23 mouse cellular contexts compared by ENCODE assay signal in genomic region chr8:125806459-125806858, GRCm38 (mm10).
A peak's percentile ranks its signal among the peaks of the same experiment; 100 is the strongest.
DNase-seq lines count a peak whose midpoint lies in the region; ATAC-seq and TF ChIP-seq lines count a peak whose summit lies in the region.
"Had no signal": no experiment of that assay in that cellular context is flagged by ENCODE, and none has a peak within 500 bp of the region (broad histone marks: within the 10 kb centered on the region; RNA-seq: fewer than 3 reads in every experiment).

No protein-coding gene starts in this region.

- H3K4me3 ChIP-seq in stomach, postnatal 0 days (ENCODE audit: low read depth, low read length) = no peak overlapping the region
- H3K4me3 ChIP-seq: embryonic facial prominence, embryonic 13.5 days; limb, embryonic 15.5 days; liver, embryonic 15.5 days; midbrain, embryonic 12.5 days had no signal

- H3K36me3 ChIP-seq in stomach, postnatal 0 days (ENCODE audit: control insufficient read depth, insufficient read depth, low read length) = no peaks in the 10 kb centered on the region
- H3K36me3 ChIP-seq: embryonic facial prominence, embryonic 13.5 days; limb, embryonic 15.5 days; liver, embryonic 15.5 days; midbrain, embryonic 12.5 days had no signal

- ATAC-seq in activated CD4-positive, CD25-positive, alpha-beta regulatory T cell, adult 4 months = no peak
- no peak for ATAC-seq in stomach, postnatal 0 days (ENCODE audit: low FRiP score, low TSS enrichment)
- ATAC-seq: forebrain, embryonic 14.5 days; hindbrain, embryonic 16.5 days; intestine, embryonic 16.5 days; lung, postnatal 0 days; Patski had no signal

- TF ChIP-seq POLR2A in brain, embryonic 14.5 days (IDR thresholded peaks at IDR 0.05; ENCODE audit: borderline replicate concordance, extremely low read depth, insufficient read depth, insufficient read length, poor library complexity, severe bottlenecking) = no peak

- TF ChIP-seq EP300 in stomach, postnatal 0 days (optimal IDR thresholded peaks at IDR 0.05) = no peak

- H3K4me1 ChIP-seq in stomach, postnatal 0 days (replicated peaks; ENCODE audit: control insufficient read depth, insufficient read depth) = no peaks in the 10 kb centered on the region
- H3K4me1 ChIP-seq: liver, embryonic 15.5 days; midbrain, embryonic 12.5 days had no signal

- peak; percentile 56 to 69 for DNase-seq in left cerebral cortex, adult 18-20 months (ENCODE audit: low spot score in 2 of 2)
- DNase-seq in left cerebral cortex, adult 11 months (ENCODE audit: low spot score) = no peak
- peak; percentile 57 to 67 for DNase-seq in right cerebral cortex, adult 2 months (ENCODE audit: low spot score in 2 of 2)
- DNase-seq in right cerebral cortex, postnatal 10 days (ENCODE audit: low spot score in 2 of 2) = no peak
- peak; percentile 9 for DNase-seq in brain, embryonic 14.5 days (ENCODE audit: low read depth)
- no peak for DNase-seq in stomach, postnatal 0 days (ENCODE audit: low spot score)
- DNase-seq: adrenal gland, postnatal 25 days; cerebellum, adult 2 months; cerebellum, postnatal 36 days; gastrocnemius, postnatal 36 days; kidney, postnatal 14 days; layer of hippocampus, adult 9-11 months; spleen, adult 18-20 months had no signal

- H3K9ac ChIP-seq in stomach, postnatal 0 days (ENCODE audit: low read length) = no peak overlapping the region
- H3K9ac ChIP-seq: embryonic facial prominence, embryonic 13.5 days; limb, embryonic 15.5 days; liver, embryonic 15.5 days; midbrain, embryonic 12.5 days had no signal

- no peaks in the 10 kb centered on the region for H3K9me3 ChIP-seq in stomach, postnatal 0 days (ENCODE audit: control insufficient read depth, low read length)
- H3K9me3 ChIP-seq: embryonic facial prominence, embryonic 13.5 days; limb, embryonic 15.5 days; liver, embryonic 15.5 days; midbrain, embryonic 12.5 days had no signal

- no peak overlapping the region for H3K27ac ChIP-seq in stomach, postnatal 0 days (replicated peaks)
- H3K27ac ChIP-seq: embryonic facial prominence, embryonic 13.5 days; limb, embryonic 15.5 days; liver, embryonic 15.5 days; midbrain, embryonic 12.5 days had no signal

- no peaks in the 10 kb centered on the region for H3K27me3 ChIP-seq in stomach, postnatal 0 days (ENCODE audit: control insufficient read depth, insufficient read depth, low read length)
- H3K27me3 ChIP-seq: embryonic facial prominence, embryonic 13.5 days; limb, embryonic 15.5 days; liver, embryonic 15.5 days; midbrain, embryonic 12.5 days; Patski had no signal

- WGBS in stomach, postnatal 0 days = 71% methylated on average over 12 of the region's 12 CpGs

- H3K4me2 ChIP-seq in stomach, postnatal 0 days (replicated peaks; ENCODE audit: low read depth) = no peak overlapping the region
- H3K4me2 ChIP-seq: embryonic facial prominence, embryonic 13.5 days; limb, embryonic 15.5 days; liver, embryonic 15.5 days; midbrain, embryonic 12.5 days had no signal

- TF ChIP-seq CTCF in brain, embryonic 14.5 days (IDR thresholded peaks at IDR 0.05; ENCODE audit: borderline replicate concordance, extremely low read depth, insufficient read depth, insufficient read length) = no peak
- no peak for TF ChIP-seq CTCF in stomach, postnatal 0 days (IDR thresholded peaks at IDR 0.05; ENCODE audit: low read depth)

Comparison
In these comparisons a context has a peak if more than half of its experiments do, and no peak if none do; other contexts are left out.
1. DNase-seq: peak in left cerebral cortex, adult 18-20 months (2 of 2), right cerebral cortex, adult 2 months (2 of 2) and brain, embryonic 14.5 days (single experiment); none in left cerebral cortex, adult 11 months (single experiment), right cerebral cortex, postnatal 10 days (0 of 2) and stomach, postnatal 0 days (single experiment).